Mouse (Mus musculus) forelimb bud, embryonic 11.5 days (tissue): ENCODE data around the gene Clta.

Source experiments
- DNase-seq: peaks from one replicate; pipeline ENCODE4 v3.0.0-alpha.2; 2012; ENCODE audit warnings: low read depth, low spot score

Gene Clta

GRCm38 (mm10) chr4:43980236-43980635 lies 24.0 kb upstream of the Clta start:
- no peak for DNase-seq

GRCm38 (mm10) chr4:43980846-43981245 lies 23.4 kb upstream of the Clta start:
- no peak for DNase-seq

GRCm38 (mm10) chr4:43981251-43981650 lies 23.0 kb upstream of the Clta start:
- DNase-seq = no peak

GRCm38 (mm10) chr4:43982053-43982732 lies 22.1 kb upstream of the Clta start:
- peak; percentile 94 for DNase-seq

GRCm38 (mm10) chr4:43983181-43983580 lies 21.1 kb upstream of the Clta start, which contains the start of gene Ccin:
Gene Ccin (plus strand): TSS chr4:43983483.
- DNase-seq = no peak

- DNase-seq = no peak
Observed at GRCm38 (mm10) chr4:43983756-43984155, 20.5 kb upstream of the Clta start.

- no peak for DNase-seq
Observed at GRCm38 (mm10) chr4:43984326-43984725, 19.9 kb upstream of the Clta start.

- no peak for DNase-seq
Observed at GRCm38 (mm10) chr4:43988976-43989375, 15.3 kb upstream of the Clta start.

GRCm38 (mm10) chr4:43993072-43993471 lies 11.2 kb upstream of the Clta start:
- no peak for DNase-seq

GRCm38 (mm10) chr4:43994342-43994741 lies 9.9 kb upstream of the Clta start:
- no peak for DNase-seq

GRCm38 (mm10) chr4:44003622-44004021 lies 630 bp upstream of the Clta start:
- no peak for DNase-seq

GRCm38 (mm10) chr4:44004623-44005409 lies 564 bp downstream of the Clta start:
- no peak for DNase-seq

GRCm38 (mm10) chr4:44010176-44010575 lies 5.9 kb downstream of the Clta start:
- DNase-seq = no peak

GRCm38 (mm10) chr4:44010893-44011292 lies 6.6 kb downstream of the Clta start:
- DNase-seq = no peak

GRCm38 (mm10) chr4:44011799-44012198 lies 7.5 kb downstream of the Clta start:
- no peak for DNase-seq

- DNase-seq = peak; percentile 95
Observed at GRCm38 (mm10) chr4:44012376-44013367, 8.4 kb downstream of the Clta start.

GRCm38 (mm10) chr4:44013391-44014070 lies 9.3 kb downstream of the Clta start:
- no peak for DNase-seq

- DNase-seq = no peak
Observed at GRCm38 (mm10) chr4:44016071-44016470, 11.8 kb downstream of the Clta start.

GRCm38 (mm10) chr4:44016791-44017190 lies 12.5 kb downstream of the Clta start:
- no peak for DNase-seq

GRCm38 (mm10) chr4:44022323-44022722 lies 18.1 kb downstream of the Clta start:
- no peak for DNase-seq

GRCm38 (mm10) chr4:44022766-44023165 lies 18.5 kb downstream of the Clta start:
- no peak for DNase-seq
